Mouse (Mus musculus) adrenal gland, postnatal 14 days (tissue): Measurements from ENCODE around the gene Poglut1. TPM values are rescaled to one million over a fixed set of nuclear protein-coding genes. Genes with fewer than 3 reads are reported as not detected.

ENCODE experiments used
- DNase-seq: peaks from one replicate; pipeline ENCODE4 v3.0.0; 2021; ENCODE audit warnings: mixed read lengths
- total RNA-seq: library from RNA; stranded (reverse); gene quantifications from 2 replicates; pipeline ENCODE4 v1.2.3, GENCODE M21; 2021

Poglut1 gene
- total RNA-seq, 1 experiment from 2014 or later: 22.5 TPM

- DNase-seq: no peak
Observed at GRCm38 (mm10) chr16:38475681-38476311, 74.3 kb downstream of the Poglut1 start.

Other genes with a start within 250 kb of the Poglut1 start
- 0.48 and 0.53 TPM in 2 replicates for gene Maats1, start 208.1 kb downstream of the Poglut1 start, total RNA-seq
- gene Cox17, start 203.3 kb downstream of the Poglut1 start, total RNA-seq: 474 and 521 TPM in 2 replicates
- not detected in 2 replicates for gene Gm21987, start 203.2 kb downstream of the Poglut1 start, total RNA-seq
- gene Popdc2, start 188.0 kb downstream of the Poglut1 start, total RNA-seq: 4.7 and 4.9 TPM in 2 replicates
- 21.4 and 27.2 TPM in 2 replicates for gene Pla1a, start 117.1 kb downstream of the Poglut1 start, total RNA-seq
- gene Adprh, start 97.6 kb downstream of the Poglut1 start, total RNA-seq: 41.2 and 42.2 TPM in 2 replicates
- gene Cd80, start 94.7 kb downstream of the Poglut1 start, total RNA-seq: 0.56 and 2.0 TPM in 2 replicates
- gene Timmdc1, start 27.6 kb downstream of the Poglut1 start, total RNA-seq: 46.2 and 46.5 TPM in 2 replicates
- gene Tmem39a, start 8.4 kb upstream of the Poglut1 start, total RNA-seq: 55.7 and 74.0 TPM in 2 replicates
- 34.8 and 37.5 TPM in 2 replicates for gene Arhgap31, start 163.0 kb upstream of the Poglut1 start, total RNA-seq
- 12.9 and 15.2 TPM in 2 replicates for gene B4galt4, start 192.0 kb upstream of the Poglut1 start, total RNA-seq